Mouse (Mus musculus): ENCODE results near the gene Padi1. TPM values are rescaled to one million over a fixed set of nuclear protein-coding genes. Genes with fewer than 3 reads are reported as not detected.

The Padi1 gene
- polyA plus RNA-seq, 1 experiment, result 0.04 TPM

DNA sequence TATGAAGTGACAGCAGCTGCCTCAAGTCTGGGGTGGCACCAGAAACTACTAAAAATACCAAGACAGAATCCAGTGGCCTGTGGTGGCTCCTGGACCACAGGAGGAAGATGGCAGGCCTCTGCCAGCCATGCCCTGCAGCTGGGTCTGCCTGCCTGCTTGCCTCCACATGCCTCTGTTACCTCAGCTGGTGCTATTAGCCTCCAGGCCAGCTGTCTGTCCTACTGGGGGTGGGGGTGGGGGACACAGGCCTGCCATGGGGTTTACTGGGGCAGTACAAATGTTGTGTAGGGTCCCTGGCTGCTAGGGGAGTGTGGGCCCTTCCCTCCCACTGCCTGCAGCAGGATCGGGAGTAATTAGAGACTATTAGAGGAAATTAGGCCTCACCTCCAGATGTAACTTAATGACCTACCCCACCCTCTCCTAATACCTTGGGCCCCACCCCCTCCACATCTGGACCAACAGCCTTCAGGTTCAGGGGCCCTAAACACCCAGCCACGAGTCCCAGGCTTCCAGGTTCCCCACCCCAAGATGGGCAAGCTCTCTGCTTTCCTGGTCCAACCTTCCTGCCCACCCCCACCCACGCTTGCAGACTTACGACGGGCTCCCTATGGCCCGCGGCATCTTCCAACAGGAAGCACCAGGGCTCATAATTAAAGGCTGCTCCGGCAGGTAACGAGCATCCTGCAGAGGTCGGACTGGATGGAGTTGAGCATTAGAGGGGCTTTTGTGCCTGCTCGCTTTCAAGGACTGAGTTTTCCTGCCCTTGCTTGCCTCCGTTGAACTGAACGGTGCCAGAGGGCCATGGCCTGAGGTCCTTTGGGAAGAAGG lies 32.0 kb downstream of the Padi1 start:
- H3K27ac ChIP-seq (ENCODE audit: insufficient read depth, low read length), result no peak overlapping the region
- TF ChIP-seq CTCF (IDR thresholded peaks at IDR 0.05; ENCODE audit: extremely low read depth, insufficient read depth, low read length), result no peak
- TF ChIP-seq POLR2A (IDR thresholded peaks at IDR 0.05; ENCODE audit: extremely low read depth, insufficient read depth, low read length), result no peak

DNA sequence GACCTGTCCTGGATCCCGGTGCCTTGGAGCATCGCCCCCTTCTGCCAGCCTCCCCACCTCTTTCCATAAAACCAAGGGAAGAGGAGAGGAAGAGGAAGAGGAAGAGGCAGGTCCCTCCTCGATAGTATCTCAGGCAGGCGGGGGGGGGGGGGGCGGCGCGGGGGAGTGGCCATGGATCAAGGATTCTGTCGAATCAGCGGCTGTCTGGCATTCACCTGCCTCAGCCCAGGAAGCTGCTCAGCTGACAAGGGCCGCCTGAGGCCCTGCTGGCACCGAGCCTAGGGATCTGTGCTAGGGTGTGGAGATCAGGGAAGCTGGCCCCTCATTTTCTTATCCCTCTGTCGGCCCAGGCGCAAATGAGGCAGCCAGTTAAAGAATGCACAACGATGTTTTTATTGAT lies 33.0 kb downstream of the Padi1 start:
- H3K27ac ChIP-seq (ENCODE audit: insufficient read depth, low read length), result no peak overlapping the region
- TF ChIP-seq CTCF (IDR thresholded peaks at IDR 0.05; ENCODE audit: extremely low read depth, insufficient read depth, low read length) (no peak), POLR2A (IDR thresholded peaks at IDR 0.05; ENCODE audit: extremely low read depth, insufficient read depth, low read length) (no peak)
- H3K4me1 ChIP-seq (ENCODE audit: control insufficient read depth, insufficient read depth, low read length), result no peaks in the 10 kb centered on the region
- H3K4me3 ChIP-seq (ENCODE audit: insufficient read depth, low read length), result no peak overlapping the region

More for the DNA sequence above, 32.0 kb downstream of the Padi1 start:
- H3K4me1 ChIP-seq (ENCODE audit: control insufficient read depth, insufficient read depth, low read length), result no peaks in the 10 kb centered on the region
- no peak overlapping the region for H3K4me3 ChIP-seq (ENCODE audit: insufficient read depth, low read length)

GRCm38 (mm10) chr4:140812191-140812590 lies 33.4 kb downstream of the Padi1 start:
- H3K4me1 ChIP-seq (ENCODE audit: control insufficient read depth, insufficient read depth, low read length), result no peaks in the 10 kb centered on the region
- no peak for TF ChIP-seq CTCF (IDR thresholded peaks at IDR 0.05; ENCODE audit: extremely low read depth, insufficient read depth, low read length)
- no peak overlapping the region for H3K4me3 ChIP-seq (ENCODE audit: insufficient read depth, low read length)
- H3K27ac ChIP-seq (ENCODE audit: insufficient read depth, low read length), result no peak overlapping the region

- TF ChIP-seq POLR2A (IDR thresholded peaks at IDR 0.05; ENCODE audit: extremely low read depth, insufficient read depth, low read length) (no peak), CTCF (IDR thresholded peaks at IDR 0.05; ENCODE audit: extremely low read depth, insufficient read depth, low read length) (no peak)
- Histone ChIP-seq H3K4me3 (ENCODE audit: insufficient read depth, low read length) (no peak within 1 kb of the TSS), H3K4me1 (ENCODE audit: control insufficient read depth, insufficient read depth, low read length) (no peaks in the 10 kb centered on the region), H3K27ac (ENCODE audit: insufficient read depth, low read length) (no peak within 1 kb of the TSS)
Observed at GRCm38 (mm10) chr4:140810458-140811260, 34.9 kb downstream of the Padi1 start, which contains the start of gene Padi3. Gene Padi3 (minus strand): TSS chr4:140810648.

DNA sequence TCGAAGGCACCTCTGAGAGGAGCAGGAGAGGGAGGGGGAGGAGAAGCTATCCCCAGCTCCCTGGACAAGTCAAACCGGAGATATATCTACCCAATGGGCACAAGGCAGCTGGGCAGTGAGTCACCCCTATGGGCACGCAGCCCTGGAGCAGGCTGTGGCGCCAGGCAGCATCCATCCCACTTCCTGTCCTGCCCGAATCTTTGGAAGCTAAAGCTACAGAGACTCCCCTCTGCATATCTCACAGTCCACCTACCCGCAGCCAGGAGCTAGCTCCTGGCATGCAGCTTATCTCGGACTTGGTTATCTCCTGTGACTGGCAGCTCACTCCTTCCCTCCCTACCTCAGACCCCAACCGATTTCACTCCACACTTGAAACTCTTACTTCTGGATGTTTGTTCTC lies 36.5 kb downstream of the Padi1 start:
- Histone ChIP-seq H3K27ac (ENCODE audit: insufficient read depth, low read length) (no peak overlapping the region), H3K4me1 (ENCODE audit: control insufficient read depth, insufficient read depth, low read length) (no peaks in the 10 kb centered on the region), H3K4me3 (ENCODE audit: insufficient read depth, low read length) (no peak overlapping the region)
- TF ChIP-seq POLR2A (IDR thresholded peaks at IDR 0.05; ENCODE audit: extremely low read depth, insufficient read depth, low read length), result no peak
- no peak for TF ChIP-seq CTCF (IDR thresholded peaks at IDR 0.05; ENCODE audit: extremely low read depth, insufficient read depth, low read length)

- TF ChIP-seq CTCF (IDR thresholded peaks at IDR 0.05; ENCODE audit: extremely low read depth, insufficient read depth, low read length) (no peak), POLR2A (IDR thresholded peaks at IDR 0.05; ENCODE audit: extremely low read depth, insufficient read depth, low read length) (no peak)
- no peak overlapping the region for H3K27ac ChIP-seq (ENCODE audit: insufficient read depth, low read length)
- H3K4me1 ChIP-seq (ENCODE audit: control insufficient read depth, insufficient read depth, low read length), result no peaks in the 10 kb centered on the region
- no peak overlapping the region for H3K4me3 ChIP-seq (ENCODE audit: insufficient read depth, low read length)
Observed at GRCm38 (mm10) chr4:140804601-140805000, 41.0 kb downstream of the Padi1 start.

DNA sequence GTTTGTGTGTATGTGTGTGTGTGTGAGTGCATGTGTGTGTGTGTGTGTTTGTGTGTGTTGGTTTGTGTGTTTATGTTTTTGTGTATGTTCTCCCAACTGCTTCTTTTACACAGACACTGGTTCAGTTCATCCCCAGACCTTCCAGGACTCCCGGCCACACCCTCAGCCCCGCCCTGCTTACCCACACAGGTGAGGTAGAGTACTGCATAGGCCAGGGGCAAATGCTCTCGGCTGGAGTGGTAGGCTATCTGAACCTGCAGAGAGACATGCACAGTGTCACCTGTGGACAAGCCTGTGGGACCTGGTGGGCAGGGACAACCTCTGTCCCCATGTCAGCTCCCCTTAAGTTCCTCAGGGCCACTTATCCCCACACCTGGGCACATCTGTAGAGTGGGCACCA lies 44.2 kb downstream of the Padi1 start:
- H3K27ac ChIP-seq (ENCODE audit: insufficient read depth, low read length), result no peak overlapping the region
- TF ChIP-seq CTCF (IDR thresholded peaks at IDR 0.05; ENCODE audit: extremely low read depth, insufficient read depth, low read length), result no peak
- no peaks in the 10 kb centered on the region for H3K4me1 ChIP-seq (ENCODE audit: control insufficient read depth, insufficient read depth, low read length)
- no peak overlapping the region for H3K4me3 ChIP-seq (ENCODE audit: insufficient read depth, low read length)

- Histone ChIP-seq H3K4me1 (ENCODE audit: control insufficient read depth, insufficient read depth, low read length) (no peaks in the 10 kb centered on the region), H3K27ac (ENCODE audit: insufficient read depth, low read length) (no peak overlapping the region), H3K4me3 (ENCODE audit: insufficient read depth, low read length) (no peak overlapping the region)
- TF ChIP-seq CTCF (IDR thresholded peaks at IDR 0.05; ENCODE audit: extremely low read depth, insufficient read depth, low read length), result no peak
- no peak for TF ChIP-seq POLR2A (IDR thresholded peaks at IDR 0.05; ENCODE audit: extremely low read depth, insufficient read depth, low read length)
Observed at GRCm38 (mm10) chr4:140796786-140797185, 48.8 kb downstream of the Padi1 start.

GRCm38 (mm10) chr4:140794678-140795077 lies 50.9 kb downstream of the Padi1 start:
- TF ChIP-seq POLR2A (IDR thresholded peaks at IDR 0.05; ENCODE audit: extremely low read depth, insufficient read depth, low read length) (no peak), CTCF (IDR thresholded peaks at IDR 0.05; ENCODE audit: extremely low read depth, insufficient read depth, low read length) (no peak)
- Histone ChIP-seq H3K4me1 (ENCODE audit: control insufficient read depth, insufficient read depth, low read length) (no peaks in the 10 kb centered on the region), H3K4me3 (ENCODE audit: insufficient read depth, low read length) (no peak overlapping the region), H3K27ac (ENCODE audit: insufficient read depth, low read length) (no peak overlapping the region)

- no peak overlapping the region for H3K4me3 ChIP-seq (ENCODE audit: insufficient read depth, low read length)
- TF ChIP-seq CTCF (IDR thresholded peaks at IDR 0.05; ENCODE audit: extremely low read depth, insufficient read depth, low read length), result 0 out of 2 replicates have a peak, but pooled peaks have one; percentile 7
- TF ChIP-seq POLR2A (IDR thresholded peaks at IDR 0.05; ENCODE audit: extremely low read depth, insufficient read depth, low read length), result no peak
- H3K27ac ChIP-seq (ENCODE audit: insufficient read depth, low read length), result no peak overlapping the region
- no peaks in the 10 kb centered on the region for H3K4me1 ChIP-seq (ENCODE audit: control insufficient read depth, insufficient read depth, low read length)
Observed at GRCm38 (mm10) chr4:140793795-140794194, 51.8 kb downstream of the Padi1 start.

All from cortical plate, adult 2 months (tissue).